Mouse (Mus musculus) myocyte (in vitro differentiated cells): ENCODE data around the gene Elf3. TPM values are rescaled to one million over a fixed set of nuclear protein-coding genes. Genes with fewer than 3 reads are reported as not detected.
A peak's percentile ranks its signal among the peaks of the same experiment; 100 is the strongest.

Experiments used
- H3K27me3 ChIP-seq: one replicate; pipeline ENCODE4 v1.6.1; 2011; ENCODE audit not compliant: control insufficient read depth, insufficient read depth, insufficient read length
- H3K36me3 ChIP-seq: one replicate; pipeline ENCODE4 v1.6.1; 2011; ENCODE audit not compliant: control insufficient read depth, insufficient read depth
- H3K4me2 ChIP-seq: one replicate; pipeline ENCODE4 v1.6.1; 2011; ENCODE audit warnings: low read depth, control low read depth
- H3K4me3 ChIP-seq: one replicate; pipeline ENCODE4 v1.5.1; 2011; ENCODE audit warnings: mild to moderate bottlenecking, control low read depth, moderate library complexity
- H3K79me2 ChIP-seq: one replicate; pipeline ENCODE4 v1.6.1; 2011; ENCODE audit not compliant: control insufficient read depth, insufficient read depth
- H3ac ChIP-seq: one replicate; pipeline ENCODE4 v1.6.1; 2011; ENCODE audit not compliant: control insufficient read depth, insufficient read length
- CEBPB ChIP-seq: IDR thresholded peaks from 2 replicates; pipeline ENCODE4 v1.6.1; 2011; ENCODE audit warnings: mild to moderate bottlenecking, moderate library complexity; ENCODE audit not compliant: poor library complexity, insufficient read depth, severe bottlenecking
- E2F4 ChIP-seq: IDR thresholded peaks from one replicate; pipeline ENCODE4 v1.6.1; 2011; ENCODE audit warnings: mild to moderate bottlenecking, control low read depth, moderate library complexity; ENCODE audit not compliant: insufficient read depth
- MAX ChIP-seq: IDR thresholded peaks from one replicate; pipeline ENCODE4 v1.6.1; 2011; ENCODE audit warnings: low read depth, mild to moderate bottlenecking, control low read depth
- MYOD1 ChIP-seq, 3 experiments: IDR thresholded peaks; one replicate each; pipeline ENCODE4 v1.6.1; 2011; ENCODE audit warnings: control low read depth in 2 of 3, low read depth in 2 of 3, mild to moderate bottlenecking in 2 of 3, moderate library complexity in 1 of 3; ENCODE audit not compliant: insufficient read length in 2 of 3, control insufficient read depth in 1 of 3
- MYOG ChIP-seq, 3 experiments: IDR thresholded peaks; one replicate each; pipeline ENCODE4 v1.6.1; 2011; ENCODE audit warnings: control low read depth in 2 of 3, low read depth in 2 of 3, mild to moderate bottlenecking in 2 of 3; ENCODE audit not compliant: insufficient read length in 2 of 3, control insufficient read depth in 1 of 3, insufficient read depth in 1 of 3
- POLR2A ChIP-seq: IDR thresholded peaks from one replicate; pipeline ENCODE4 v1.6.1; 2011; ENCODE audit warnings: low read depth, mild to moderate bottlenecking, control low read depth, moderate library complexity; ENCODE audit not compliant: insufficient read length
- POLR2AphosphoS2 ChIP-seq: IDR thresholded peaks from one replicate; pipeline ENCODE4 v1.6.1; 2011; ENCODE audit warnings: low read depth, control low read depth; ENCODE audit not compliant: insufficient read length
- REST ChIP-seq: IDR thresholded peaks from one replicate; pipeline ENCODE4 v1.6.1; 2011; ENCODE audit warnings: mild to moderate bottlenecking, control low read depth, moderate library complexity; ENCODE audit not compliant: insufficient read depth, insufficient read length
- SRF ChIP-seq: IDR thresholded peaks from one replicate; pipeline ENCODE4 v1.6.1; 2011; ENCODE audit warnings: low read depth; ENCODE audit not compliant: control insufficient read depth, insufficient read length
- TCF12 ChIP-seq: IDR thresholded peaks from one replicate; pipeline ENCODE4 v1.6.1; 2011; ENCODE audit warnings: mild to moderate bottlenecking, control low read depth; ENCODE audit not compliant: poor library complexity, insufficient read depth, severe bottlenecking
- TCF3 ChIP-seq: IDR thresholded peaks from one replicate; pipeline ENCODE4 v1.6.1; 2011; ENCODE audit warnings: low read depth, control low read depth; ENCODE audit not compliant: insufficient read length
- USF1 ChIP-seq: IDR thresholded peaks from one replicate; pipeline ENCODE4 v1.6.1; 2011; ENCODE audit warnings: low read depth, mild to moderate bottlenecking, control low read depth, moderate library complexity
- polyA plus RNA-seq: library from polyadenylated mRNA; unstranded; fragments of >200 nt; fragmentation: generic; extraction: Trizol; gene quantifications from one replicate; pipeline ENCODE4 v1.2.1, GENCODE M21; 2012; ENCODE audit warnings: missing spikeins

Elf3 gene
- polyA plus RNA-seq, 1 experiment, result 0.10 TPM

DNA sequence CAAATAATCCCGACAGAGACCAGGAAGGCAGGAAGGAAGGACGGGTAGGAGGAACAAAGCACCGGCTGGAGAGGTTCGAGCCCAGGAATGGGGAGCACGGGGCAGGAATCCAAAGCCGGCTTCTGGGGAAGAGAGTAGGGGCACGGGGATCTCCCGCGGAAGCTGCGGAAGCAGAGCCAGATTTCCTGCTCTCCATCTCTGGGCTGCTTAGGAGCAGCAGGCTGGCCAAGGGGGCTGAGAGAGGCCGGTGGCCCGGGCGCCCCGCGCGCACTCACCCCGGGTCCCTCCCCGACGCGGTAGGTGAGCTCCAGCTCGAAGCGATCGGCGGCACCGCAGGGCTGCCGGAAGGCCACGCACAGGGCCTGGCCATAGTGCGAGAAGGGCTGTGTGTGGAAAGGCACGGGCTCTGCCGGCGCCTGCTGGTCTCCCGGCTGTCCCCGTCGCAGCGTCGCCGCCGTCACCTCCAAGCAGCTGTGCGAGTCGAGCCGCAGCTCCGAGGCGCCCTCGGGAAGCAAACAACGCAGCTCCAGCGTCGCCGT, 25.0 kb upstream of the Elf3 start:
- Histone ChIP-seq H3K36me3 (no peaks in the 10 kb centered on the region), H3K4me2 (peak overlapping the region; percentile 77), H3K27me3 (no peaks in the 10 kb centered on the region), H3K79me2 (no peaks in the 10 kb centered on the region), H3ac (peak overlapping the region; percentile 8), H3K4me3 (peak overlapping the region; percentile 28)
- TF ChIP-seq MAX (no peak), REST (no peak), MYOG (IDR thresholded peaks at IDR 0.05; ENCODE audit: control insufficient read depth in 1 of 3, insufficient read depth in 1 of 3, insufficient read length in 2 of 3, low read depth in 2 of 3) (peak in 1 of 3 experiments; percentile 71), CEBPB (no peak), TCF3 (no peak), USF1 (no peak), POLR2AphosphoS2 (no peak), SRF (no peak), MYOD1 (IDR thresholded peaks at IDR 0.05; ENCODE audit: control insufficient read depth in 1 of 3, insufficient read length in 2 of 3, low read depth in 2 of 3) (peak in 1 of 3 experiments; percentile 61), TCF12 (no peak), E2F4 (no peak), POLR2A (no peak)

DNA sequence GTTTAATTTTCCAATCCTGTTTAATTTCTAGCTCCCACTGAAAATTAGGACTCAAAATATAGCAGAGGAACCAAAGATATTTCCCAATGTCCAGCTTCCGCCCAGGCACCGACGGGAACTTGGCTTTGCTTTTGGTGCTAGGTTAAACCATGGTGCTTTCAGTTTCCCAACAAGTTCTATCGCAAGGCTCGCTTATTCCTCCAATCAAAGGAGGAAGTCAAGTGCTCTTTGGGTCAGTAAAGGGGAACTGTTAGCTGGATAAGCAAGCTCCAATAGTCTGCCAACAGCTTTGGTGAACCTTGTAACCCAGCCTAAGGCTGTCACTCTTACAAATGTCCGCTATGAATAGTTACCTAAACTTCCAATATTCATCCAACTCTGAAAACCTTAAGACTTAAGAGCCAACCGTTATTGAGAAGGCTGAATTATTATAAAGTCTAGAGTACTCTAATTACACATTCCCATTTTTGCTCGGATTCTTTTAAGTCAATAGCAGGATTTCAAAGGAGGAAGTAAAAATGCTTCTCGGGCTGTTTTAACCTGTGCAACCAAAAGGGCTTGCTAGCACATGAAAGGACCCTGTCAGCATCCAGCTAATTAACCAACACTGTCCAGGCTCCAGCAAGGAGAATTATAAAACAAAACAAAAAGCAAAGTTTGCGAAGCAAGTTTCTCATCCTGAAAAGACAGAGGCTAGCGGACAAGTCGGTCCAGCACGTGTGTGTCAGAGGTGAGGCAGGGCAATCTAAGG, 24.3 kb upstream of the Elf3 start:
- Histone ChIP-seq H3ac (peak overlapping the region; percentile 8), H3K4me2 (peak overlapping the region; percentile 77), H3K36me3 (no peaks in the 10 kb centered on the region), H3K27me3 (no peaks in the 10 kb centered on the region), H3K4me3 (peak overlapping the region; percentile 28), H3K79me2 (no peaks in the 10 kb centered on the region)
- TF ChIP-seq MAX, result no peak
- TF ChIP-seq E2F4, result no peak
- TF ChIP-seq CEBPB, result no peak

DNA sequence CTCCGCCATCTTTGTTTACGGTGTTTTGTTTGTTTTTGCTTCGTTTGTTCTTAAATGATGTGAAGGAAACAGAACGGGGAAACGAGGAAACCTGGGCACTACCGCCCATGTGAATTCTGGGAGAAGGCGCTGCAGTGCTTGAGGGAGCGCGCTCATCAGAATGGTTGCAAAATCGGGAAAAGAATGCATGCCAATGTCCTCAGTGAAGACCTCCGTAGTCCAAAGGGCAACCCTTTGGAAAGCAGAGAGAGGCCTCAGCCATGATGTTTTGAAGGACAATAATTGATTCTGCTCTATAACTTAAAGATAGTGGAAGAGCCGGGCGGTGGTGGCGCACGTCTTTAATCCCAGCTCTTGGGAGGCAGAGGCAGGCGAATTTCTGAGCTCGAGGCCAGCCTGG, 23.5 kb upstream of the Elf3 start:
- Histone ChIP-seq H3K4me3 (no peak overlapping the region), H3K79me2 (no peaks in the 10 kb centered on the region), H3ac (no peak overlapping the region), H3K36me3 (no peaks in the 10 kb centered on the region), H3K4me2 (no peak overlapping the region), H3K27me3 (no peaks in the 10 kb centered on the region)
- TF ChIP-seq REST, result no peak
- no peak for TF ChIP-seq POLR2A
- no peak for TF ChIP-seq MYOD1 (IDR thresholded peaks at IDR 0.05; ENCODE audit: control insufficient read depth in 1 of 3, insufficient read length in 2 of 3, low read depth in 2 of 3)
- no peak for TF ChIP-seq CEBPB
- no peak for TF ChIP-seq MAX
- TF ChIP-seq SRF, result no peak

DNA sequence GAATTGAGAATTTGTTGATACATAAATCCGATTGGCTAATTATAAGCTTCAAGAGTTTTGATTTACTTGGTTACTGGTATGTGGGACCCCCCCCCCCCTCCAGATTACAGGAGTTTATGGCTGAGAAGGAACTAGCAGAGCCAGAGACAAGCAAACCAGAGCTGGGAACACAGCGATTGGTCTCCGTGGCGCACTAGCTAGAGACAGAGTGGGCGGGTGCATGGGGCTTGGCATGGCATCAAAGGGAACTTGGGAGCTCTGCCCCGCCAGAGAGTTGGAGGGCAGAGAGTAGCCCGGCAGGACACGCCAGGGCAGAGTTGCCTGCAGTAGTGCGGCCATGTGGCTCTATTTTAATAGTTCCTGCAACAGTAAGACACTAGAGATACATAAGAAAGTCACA, 22.3 kb upstream of the Elf3 start:
- Histone ChIP-seq H3ac (no peak overlapping the region), H3K79me2 (no peaks in the 10 kb centered on the region), H3K4me2 (peak overlapping the region; percentile 2), H3K36me3 (no peaks in the 10 kb centered on the region), H3K27me3 (no peaks in the 10 kb centered on the region), H3K4me3 (no peak overlapping the region)
- TF ChIP-seq TCF3, result no peak
- TF ChIP-seq MAX, result no peak
- no peak for TF ChIP-seq CEBPB
- no peak for TF ChIP-seq REST
- no peak for TF ChIP-seq MYOG (IDR thresholded peaks at IDR 0.05; ENCODE audit: control insufficient read depth in 1 of 3, insufficient read depth in 1 of 3, insufficient read length in 2 of 3, low read depth in 2 of 3)
- TF ChIP-seq USF1, result no peak
- no peak for TF ChIP-seq POLR2A
- TF ChIP-seq MYOD1 (IDR thresholded peaks at IDR 0.05; ENCODE audit: control insufficient read depth in 1 of 3, insufficient read length in 2 of 3, low read depth in 2 of 3), result no peak
- TF ChIP-seq E2F4, result no peak
- TF ChIP-seq TCF12, result no peak

DNA sequence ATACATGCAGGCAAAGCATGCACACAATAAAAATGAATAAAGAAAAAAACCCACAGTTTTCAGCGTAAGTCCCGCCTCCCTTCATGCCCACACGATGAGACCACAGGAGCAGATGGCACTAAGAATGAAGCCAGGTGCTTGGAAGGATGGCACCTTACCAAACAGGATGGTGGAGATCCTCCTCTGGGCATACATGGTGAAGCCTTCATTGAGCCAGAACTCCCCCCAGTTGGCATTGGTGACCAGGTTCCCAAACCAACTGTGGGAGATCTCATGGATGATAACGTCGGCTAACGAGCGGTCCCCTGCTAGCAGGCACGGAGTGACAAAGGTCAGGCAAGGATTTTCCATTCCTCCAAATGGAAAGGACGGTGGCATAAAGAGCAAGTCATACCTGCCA, 13.0 kb upstream of the Elf3 start:
- no peaks in the 10 kb centered on the region for H3K36me3 ChIP-seq
- no peak overlapping the region for H3ac ChIP-seq
- no peaks in the 10 kb centered on the region for H3K79me2 ChIP-seq
- H3K4me3 ChIP-seq, result no peak overlapping the region
- H3K4me2 ChIP-seq, result no peak overlapping the region
- H3K27me3 ChIP-seq, result no peaks in the 10 kb centered on the region
- no peak for TF ChIP-seq POLR2AphosphoS2
